Mouse (Mus musculus): ENCODE data around the gene Igfbp5.

Igfbp5 gene

DNA sequence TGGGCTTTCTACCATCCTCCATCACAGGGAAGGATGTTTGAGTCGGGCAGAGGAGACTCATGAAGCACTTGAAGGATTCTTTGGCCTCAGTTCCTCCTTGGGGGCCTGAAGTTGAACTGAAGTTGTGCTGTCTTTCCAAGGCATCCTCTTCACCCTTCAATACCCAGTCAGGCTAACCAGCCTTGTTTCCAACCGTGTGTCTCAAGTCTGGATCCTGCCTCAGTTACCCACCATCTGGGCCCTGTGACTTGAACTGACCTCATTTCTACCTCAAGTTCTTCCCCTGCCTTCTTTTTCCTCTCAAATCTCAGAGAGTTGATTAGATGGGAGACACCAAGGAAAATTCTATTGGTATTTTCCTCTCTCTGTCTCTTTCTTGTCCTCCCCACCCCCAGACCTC lies 14.2 kb downstream of the Igfbp5 start:
- Histone ChIP-seq H3K36me3 (ENCODE audit: control insufficient read depth, insufficient read depth, low read length, poor library complexity, severe bottlenecking) (no peaks in the 10 kb centered on the region), H3K27me3 (ENCODE audit: control insufficient read depth, insufficient read depth, low read length, poor library complexity, severe bottlenecking) (no peaks in the 10 kb centered on the region)
- DNase-seq (ENCODE audit: low read depth, low spot score) = no peak

DNA sequence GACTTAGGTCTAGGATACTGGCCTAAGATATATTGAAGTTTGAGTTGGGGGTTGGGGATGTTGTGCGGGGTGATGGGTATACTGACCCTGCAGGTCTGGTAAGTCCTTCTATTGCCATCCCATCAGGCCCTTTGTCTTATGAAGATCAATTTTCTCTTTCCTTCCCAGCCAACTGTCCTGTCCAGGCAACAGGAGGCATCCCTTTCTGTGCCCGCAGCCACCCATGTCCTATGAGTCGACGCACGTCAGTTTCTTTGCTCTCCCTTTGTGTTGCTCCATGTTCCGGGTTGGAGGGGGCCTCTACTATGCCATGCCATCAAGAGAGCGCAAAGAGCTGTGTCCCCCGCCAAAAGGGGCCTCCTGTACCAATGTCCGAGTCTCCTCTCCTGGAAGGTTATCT lies 14.7 kb downstream of the Igfbp5 start:
- no peak for DNase-seq (ENCODE audit: low read depth, low spot score)
- Histone ChIP-seq H3K36me3 (ENCODE audit: control insufficient read depth, insufficient read depth, low read length, poor library complexity, severe bottlenecking) (no peaks in the 10 kb centered on the region), H3K27me3 (ENCODE audit: control insufficient read depth, insufficient read depth, low read length, poor library complexity, severe bottlenecking) (no peaks in the 10 kb centered on the region)

DNA sequence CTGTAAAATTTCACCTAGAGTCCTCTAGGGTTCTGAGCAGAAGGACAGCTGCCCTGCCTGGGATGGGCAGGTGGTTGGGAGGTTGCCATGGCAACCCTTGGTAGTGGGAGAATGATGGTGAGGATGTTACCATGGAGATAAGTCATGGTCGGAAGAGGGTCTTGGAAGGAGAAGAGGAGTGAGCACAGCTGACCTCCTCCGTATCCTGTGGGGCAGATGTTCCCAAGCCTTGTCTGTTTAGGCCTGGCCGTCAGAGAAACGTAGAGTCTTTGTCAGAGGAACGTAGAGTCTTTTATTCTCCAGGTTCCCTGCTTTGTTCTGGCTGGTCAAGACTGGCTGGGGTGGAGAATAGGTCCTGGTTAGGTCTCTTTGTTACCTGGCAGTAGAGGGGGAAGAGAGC lies 15.8 kb downstream of the Igfbp5 start:
- H3K36me3 ChIP-seq (ENCODE audit: control insufficient read depth, insufficient read depth, low read length, poor library complexity, severe bottlenecking) = no peaks in the 10 kb centered on the region
- H3K27me3 ChIP-seq (ENCODE audit: control insufficient read depth, insufficient read depth, low read length, poor library complexity, severe bottlenecking) = no peaks in the 10 kb centered on the region
- DNase-seq (ENCODE audit: low read depth, low spot score) = no peak

DNA sequence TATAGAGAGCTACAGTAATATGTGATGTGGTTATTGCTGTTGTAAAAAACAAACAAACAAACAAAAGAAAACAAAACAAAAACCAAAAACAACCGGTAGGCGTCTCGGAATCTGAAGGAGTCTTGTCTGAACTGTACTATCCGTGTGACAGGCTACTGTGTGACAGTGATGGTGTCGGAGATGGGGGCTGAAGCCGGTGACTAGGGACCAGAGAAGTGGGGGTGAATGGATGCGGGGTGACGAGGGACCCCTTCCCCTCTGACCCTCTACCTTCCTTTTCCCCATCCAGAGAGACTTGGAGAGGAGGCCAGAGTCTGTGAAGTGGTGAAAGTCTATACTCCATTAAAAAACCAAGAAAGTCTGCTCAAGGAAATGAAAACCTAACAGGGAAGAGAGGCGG lies 16.4 kb downstream of the Igfbp5 start:
- no peaks in the 10 kb centered on the region for H3K27me3 ChIP-seq (ENCODE audit: control insufficient read depth, insufficient read depth, low read length, poor library complexity, severe bottlenecking)
- H3K36me3 ChIP-seq (ENCODE audit: control insufficient read depth, insufficient read depth, low read length, poor library complexity, severe bottlenecking) = no peaks in the 10 kb centered on the region
- DNase-seq (ENCODE audit: low read depth, low spot score) = no peak

DNA sequence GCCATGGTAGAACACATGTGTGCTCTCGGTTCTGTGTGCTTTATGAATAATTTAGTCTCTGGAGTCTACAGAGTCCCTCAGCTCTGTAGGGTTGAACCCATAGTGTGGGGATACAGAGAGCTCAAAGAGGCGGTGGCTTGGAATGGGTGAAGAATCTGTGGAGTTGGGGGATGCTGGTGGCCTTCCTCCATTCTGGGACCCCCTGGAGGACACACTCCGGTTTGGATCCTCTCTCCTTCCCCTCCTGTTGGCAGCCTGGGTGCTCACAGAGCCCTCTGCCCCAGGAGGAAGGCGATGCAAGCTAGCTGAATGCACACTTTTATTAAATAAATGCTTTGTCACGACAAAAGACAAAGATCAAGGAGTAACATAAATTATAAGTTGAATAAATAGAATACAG lies 17.1 kb downstream of the Igfbp5 start:
- Histone ChIP-seq H3K36me3 (ENCODE audit: control insufficient read depth, insufficient read depth, low read length, poor library complexity, severe bottlenecking) (no peaks in the 10 kb centered on the region), H3K27me3 (ENCODE audit: control insufficient read depth, insufficient read depth, low read length, poor library complexity, severe bottlenecking) (no peaks in the 10 kb centered on the region)
- no peak for DNase-seq (ENCODE audit: low read depth, low spot score)

DNA sequence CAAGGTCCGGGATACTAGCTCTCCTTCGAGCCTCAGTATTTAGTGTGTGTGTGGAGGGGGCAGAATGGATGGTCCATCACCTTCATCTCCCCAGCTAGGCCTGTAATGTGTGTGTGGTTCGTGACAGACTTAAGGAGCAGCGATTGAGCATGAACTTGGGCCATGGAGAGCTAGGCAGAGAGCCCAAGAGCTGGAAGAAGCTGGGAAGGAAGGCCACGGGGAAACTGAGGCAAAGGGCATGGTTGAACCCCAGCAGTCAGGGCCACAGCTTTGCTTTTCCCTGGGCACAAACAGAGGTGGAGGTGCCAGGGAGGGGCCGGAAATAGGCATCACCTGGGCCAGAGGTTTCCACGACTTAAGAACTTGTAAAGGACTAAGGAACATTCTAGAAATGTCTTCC lies 17.5 kb downstream of the Igfbp5 start:
- DNase-seq (ENCODE audit: low read depth, low spot score) = no peak
- H3K27me3 ChIP-seq (ENCODE audit: control insufficient read depth, insufficient read depth, low read length, poor library complexity, severe bottlenecking) = no peaks in the 10 kb centered on the region
- no peaks in the 10 kb centered on the region for H3K36me3 ChIP-seq (ENCODE audit: control insufficient read depth, insufficient read depth, low read length, poor library complexity, severe bottlenecking)

DNA sequence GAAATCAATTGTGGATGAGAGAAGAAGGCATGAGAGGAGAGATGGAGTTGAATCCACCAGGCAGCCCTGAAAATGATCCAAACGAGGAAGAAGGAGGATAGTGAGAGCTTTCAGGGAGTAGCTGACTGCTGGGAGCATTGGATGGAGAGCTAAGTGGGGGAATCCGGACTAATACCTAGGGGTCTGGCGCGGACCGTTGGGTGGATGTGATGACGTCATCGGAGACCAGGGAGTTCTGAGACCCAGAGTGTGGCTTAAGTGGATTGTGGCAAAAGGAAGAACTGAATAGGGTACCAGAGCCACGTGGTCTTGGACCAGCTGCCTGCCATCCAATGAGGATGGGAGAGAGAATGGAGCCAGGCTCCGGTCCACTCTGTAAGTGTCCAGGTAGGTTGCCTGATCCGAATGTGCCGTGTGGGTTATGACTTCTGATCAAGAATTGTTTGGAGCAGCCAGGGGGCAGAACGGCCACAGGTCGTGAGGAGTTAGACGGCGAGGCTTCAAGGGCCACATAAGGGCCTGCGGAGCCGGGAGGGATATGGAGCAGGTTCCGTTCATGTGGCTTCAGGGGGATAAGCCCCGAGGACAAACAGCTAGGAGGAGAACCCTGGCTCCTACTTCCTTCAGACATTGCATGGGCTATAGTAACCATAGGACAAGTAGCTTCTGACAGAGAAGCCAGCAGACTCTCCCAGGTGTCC lies 18.3 kb downstream of the Igfbp5 start:
- no peak for DNase-seq (ENCODE audit: low read depth, low spot score)
- H3K27me3 ChIP-seq (ENCODE audit: control insufficient read depth, insufficient read depth, low read length, poor library complexity, severe bottlenecking) = no peaks in the 10 kb centered on the region

DNA sequence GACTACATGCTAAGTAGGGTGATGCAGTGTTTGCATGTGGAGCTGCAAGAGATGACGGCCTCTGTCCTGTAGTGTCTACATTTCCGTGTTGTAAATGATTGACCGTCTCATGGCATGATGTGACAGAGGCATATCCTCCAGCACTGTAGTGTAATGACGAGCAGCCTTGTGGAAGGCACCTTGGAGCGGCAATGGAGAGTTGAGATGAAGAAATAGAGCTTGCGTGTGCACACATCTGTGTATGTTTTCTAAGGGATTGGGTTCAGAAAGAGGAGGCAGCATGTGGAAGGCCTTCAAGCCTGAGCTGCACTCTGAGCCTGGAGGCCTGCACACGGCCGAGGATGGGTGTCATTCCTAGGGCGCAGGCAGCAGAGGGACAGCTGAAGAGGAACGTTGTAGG lies 19.0 kb downstream of the Igfbp5 start:
- DNase-seq (ENCODE audit: low read depth, low spot score) = no peak
- H3K36me3 ChIP-seq (ENCODE audit: control insufficient read depth, insufficient read depth, low read length, poor library complexity, severe bottlenecking) = no peaks in the 10 kb centered on the region
- no peaks in the 10 kb centered on the region for H3K27me3 ChIP-seq (ENCODE audit: control insufficient read depth, insufficient read depth, low read length, poor library complexity, severe bottlenecking)

More for the DNA sequence above, 18.3 kb downstream of the Igfbp5 start:
- no peaks in the 10 kb centered on the region for H3K36me3 ChIP-seq (ENCODE audit: control insufficient read depth, insufficient read depth, low read length, poor library complexity, severe bottlenecking)

DNA sequence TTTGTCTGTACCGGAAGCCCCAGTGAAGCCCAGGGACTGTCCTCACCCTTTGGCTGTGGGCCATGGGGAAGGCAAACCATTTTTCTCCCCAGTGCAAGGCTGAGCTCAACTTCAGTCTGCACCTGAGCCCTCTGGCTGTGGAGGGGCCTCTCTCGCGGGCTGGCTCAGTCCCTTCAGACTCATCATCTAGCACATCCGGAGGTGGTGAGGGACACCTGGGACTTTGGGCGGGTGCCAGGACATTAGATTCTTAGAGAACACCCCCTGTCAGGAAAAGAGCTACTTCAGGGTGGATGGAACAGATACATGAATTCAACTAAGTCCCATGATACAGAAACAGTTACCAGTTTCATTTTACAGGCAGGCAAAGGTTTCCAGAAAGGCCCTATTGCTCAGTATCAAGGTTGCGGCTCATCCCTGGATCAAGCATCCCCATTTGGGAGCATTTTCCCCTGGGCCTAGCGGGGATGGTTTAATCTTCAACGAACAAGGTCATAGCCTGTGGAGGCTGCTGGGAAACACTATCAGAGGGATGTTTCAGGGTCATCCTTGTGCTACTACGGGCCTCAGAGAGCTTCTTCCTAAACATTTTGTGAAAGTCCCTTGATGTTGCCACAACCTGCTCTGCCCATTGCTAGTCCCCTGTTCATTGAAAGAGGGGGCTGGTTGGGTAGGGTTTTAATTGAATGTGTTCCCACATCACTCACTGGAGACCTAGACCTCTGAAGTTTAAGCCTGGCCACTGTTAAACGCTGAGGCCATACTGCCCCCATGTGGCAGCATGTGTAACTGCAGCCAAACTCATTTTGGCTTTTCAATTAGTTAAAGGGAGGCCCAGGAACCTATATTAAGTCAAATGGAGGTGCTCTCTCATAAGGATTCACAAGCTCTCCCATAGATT lies 20.1 kb downstream of the Igfbp5 start:
- DNase-seq (ENCODE audit: low read depth, low spot score) = peak; percentile 49
- no peaks in the 10 kb centered on the region for H3K36me3 ChIP-seq (ENCODE audit: control insufficient read depth, insufficient read depth, low read length, poor library complexity, severe bottlenecking)

DNA sequence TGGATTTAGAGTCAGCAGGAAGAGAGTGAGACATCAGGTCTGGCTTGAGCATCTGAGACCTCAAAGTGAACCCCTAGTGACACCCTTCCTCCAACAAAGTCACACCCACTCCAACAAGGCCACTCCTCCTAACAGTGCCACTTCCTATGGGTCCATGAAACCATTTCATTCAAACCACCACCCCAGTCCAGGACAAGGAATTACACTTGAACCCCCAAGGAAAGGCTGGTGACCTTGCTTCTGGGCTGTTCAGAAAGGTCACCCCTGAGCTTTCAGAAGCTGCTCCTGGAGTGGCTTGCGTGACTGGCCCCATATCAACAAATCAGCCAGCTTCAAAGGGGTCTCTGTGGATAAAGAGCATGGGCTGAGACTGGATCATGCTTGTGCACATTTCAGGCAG lies 20.9 kb downstream of the Igfbp5 start:
- DNase-seq (ENCODE audit: low read depth, low spot score) = no peak
- H3K36me3 ChIP-seq (ENCODE audit: control insufficient read depth, insufficient read depth, low read length, poor library complexity, severe bottlenecking) = no peaks in the 10 kb centered on the region
- no peaks in the 10 kb centered on the region for H3K27me3 ChIP-seq (ENCODE audit: control insufficient read depth, insufficient read depth, low read length, poor library complexity, severe bottlenecking)

More for the DNA sequence above, 20.1 kb downstream of the Igfbp5 start:
- no peaks in the 10 kb centered on the region for H3K27me3 ChIP-seq (ENCODE audit: control insufficient read depth, insufficient read depth, low read length, poor library complexity, severe bottlenecking)

DNA sequence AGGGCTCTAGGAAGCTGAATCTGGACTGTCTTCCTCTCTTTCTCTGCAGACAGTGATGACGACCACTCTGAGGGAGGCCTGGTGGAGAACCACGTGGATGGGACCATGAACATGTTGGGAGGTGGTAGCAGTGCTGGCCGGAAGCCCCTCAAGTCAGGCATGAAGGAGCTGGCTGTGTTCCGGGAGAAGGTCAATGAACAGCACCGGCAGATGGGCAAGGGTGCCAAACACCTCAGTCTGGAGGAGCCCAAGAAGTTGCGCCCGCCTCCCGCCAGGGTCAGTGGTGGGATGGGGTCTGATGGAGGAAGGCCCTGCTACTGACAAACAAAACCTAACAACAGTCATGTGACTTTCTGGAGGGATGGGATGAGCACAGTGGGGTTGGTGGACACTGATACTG lies 25.6 kb downstream of the Igfbp5 start:
- no peaks in the 10 kb centered on the region for H3K27me3 ChIP-seq (ENCODE audit: control insufficient read depth, insufficient read depth, low read length, poor library complexity, severe bottlenecking)
- no peaks in the 10 kb centered on the region for H3K36me3 ChIP-seq (ENCODE audit: control insufficient read depth, insufficient read depth, low read length, poor library complexity, severe bottlenecking)
- DNase-seq (ENCODE audit: low read depth, low spot score) = no peak

DNA sequence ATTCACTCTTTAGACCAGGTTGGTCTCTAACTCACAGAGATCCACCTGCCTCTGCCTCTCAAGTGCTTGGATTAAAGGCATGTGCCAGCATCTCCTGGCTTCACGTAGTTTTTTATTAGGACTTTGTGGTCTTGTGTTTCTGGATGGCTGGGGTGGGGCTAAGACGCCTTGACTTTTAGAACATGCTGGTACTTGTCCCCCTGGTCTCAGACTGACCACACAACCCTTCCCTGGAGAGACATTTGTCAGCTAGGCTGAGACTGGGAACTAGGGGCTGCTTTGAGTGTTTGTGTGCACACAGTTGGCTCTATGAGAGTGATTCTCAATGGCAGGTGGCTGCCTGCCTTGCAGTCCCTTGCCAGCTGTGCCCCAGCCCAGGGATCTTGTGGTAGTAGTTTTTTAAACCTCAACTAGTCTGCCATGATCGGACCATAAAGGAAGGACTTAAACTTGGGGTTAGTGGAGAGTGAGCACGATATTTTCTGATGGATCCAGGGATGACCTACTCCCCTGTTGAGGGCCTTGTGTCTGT lies 26.8 kb downstream of the Igfbp5 start:
- no peaks in the 10 kb centered on the region for H3K36me3 ChIP-seq (ENCODE audit: control insufficient read depth, insufficient read depth, low read length, poor library complexity, severe bottlenecking)
- H3K27me3 ChIP-seq (ENCODE audit: control insufficient read depth, insufficient read depth, low read length, poor library complexity, severe bottlenecking) = no peaks in the 10 kb centered on the region
- no peak for DNase-seq (ENCODE audit: low read depth, low spot score)

DNA sequence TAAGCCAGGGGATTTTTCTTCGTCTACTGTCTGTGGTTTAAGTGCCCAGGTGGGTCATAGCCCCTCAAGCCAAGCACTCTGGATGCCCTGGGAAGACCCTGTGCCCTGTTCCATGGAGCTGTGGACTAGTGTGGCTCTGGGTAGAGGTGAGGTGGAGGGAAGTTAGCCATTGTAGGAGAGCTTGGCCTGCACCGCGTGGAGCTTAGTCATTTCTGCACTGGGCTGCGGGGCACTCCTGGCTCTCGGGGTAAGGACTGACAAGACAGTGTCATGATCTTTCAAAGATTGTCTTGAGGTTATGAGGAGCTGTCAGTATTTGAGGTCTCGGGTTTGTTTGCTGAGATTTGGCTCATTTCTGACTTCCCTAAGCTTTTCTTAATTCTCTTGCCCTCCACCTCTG lies 30.0 kb downstream of the Igfbp5 start:
- Histone ChIP-seq H3K36me3 (ENCODE audit: control insufficient read depth, insufficient read depth, low read length, poor library complexity, severe bottlenecking) (no peaks in the 10 kb centered on the region), H3K27me3 (ENCODE audit: control insufficient read depth, insufficient read depth, low read length, poor library complexity, severe bottlenecking) (no peaks in the 10 kb centered on the region)
- DNase-seq (ENCODE audit: low read depth, low spot score) = no peak

DNA sequence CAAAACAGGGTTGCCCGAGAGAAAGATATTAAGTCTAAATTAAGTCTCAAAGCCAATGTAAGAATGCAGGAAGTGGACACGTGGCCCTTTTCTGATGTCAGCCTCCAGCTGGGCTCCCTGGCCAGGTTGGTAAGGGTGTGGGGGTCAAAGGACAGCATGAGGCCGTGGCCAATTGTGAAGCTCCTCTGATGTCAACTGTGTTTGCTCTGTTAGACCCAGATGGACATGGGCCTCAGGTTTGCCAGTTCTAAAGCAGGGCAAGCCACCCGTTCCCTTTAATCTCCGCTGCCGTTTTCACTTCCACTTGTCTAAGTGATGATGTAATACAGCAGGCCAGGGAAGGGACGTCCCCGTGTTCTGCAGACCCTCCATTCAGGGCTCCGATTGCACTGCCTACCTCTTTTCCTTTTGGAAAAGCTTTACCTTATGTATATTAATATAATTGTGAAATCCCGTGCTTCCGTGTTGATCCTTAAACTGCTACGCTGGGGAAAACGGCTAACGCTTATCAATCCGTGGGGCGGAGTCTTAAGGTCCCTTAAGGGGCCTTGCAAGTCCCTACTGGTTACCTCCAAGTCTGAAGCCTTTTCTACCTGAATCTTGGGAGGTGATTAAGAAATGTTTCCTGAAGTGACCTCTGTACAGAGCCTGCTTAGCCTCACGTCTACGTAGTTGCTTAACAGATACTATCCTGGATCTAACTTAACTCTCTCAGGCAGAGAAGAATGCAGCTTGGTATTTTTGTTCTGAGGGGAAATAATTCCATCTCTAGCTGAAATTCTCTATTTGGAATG lies 31.8 kb downstream of the Igfbp5 start:
- Histone ChIP-seq H3K36me3 (ENCODE audit: control insufficient read depth, insufficient read depth, low read length, poor library complexity, severe bottlenecking) (no peaks in the 10 kb centered on the region), H3K27me3 (ENCODE audit: control insufficient read depth, insufficient read depth, low read length, poor library complexity, severe bottlenecking) (no peaks in the 10 kb centered on the region)
- no peak for DNase-seq (ENCODE audit: low read depth, low spot score)

DNA sequence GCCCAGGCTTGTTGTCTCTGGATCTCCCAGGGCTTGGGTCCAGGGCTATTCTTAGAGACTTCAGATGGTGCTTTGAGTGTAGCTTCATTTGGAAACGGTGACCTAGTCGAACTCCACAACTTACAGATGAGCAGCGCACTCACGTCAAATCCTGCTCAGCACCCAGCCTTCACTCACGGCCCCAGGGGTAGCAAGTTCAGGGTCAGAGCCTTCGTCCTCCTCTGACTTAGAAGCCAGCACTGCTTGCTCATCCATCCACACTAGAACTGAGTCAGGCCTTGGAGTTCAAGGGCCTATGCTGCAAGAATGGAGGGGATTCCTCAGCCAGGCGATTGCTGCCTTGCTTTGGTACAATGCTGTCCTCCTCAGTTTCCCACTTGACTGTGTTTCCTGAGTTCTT lies 34.9 kb downstream of the Igfbp5 start:
- DNase-seq (ENCODE audit: low read depth, low spot score) = no peak

More for the DNA sequence above, 34.9 kb downstream of the Igfbp5 start:
- Histone ChIP-seq H3K36me3 (ENCODE audit: control insufficient read depth, insufficient read depth, low read length, poor library complexity, severe bottlenecking) (no peaks in the 10 kb centered on the region), H3K27me3 (ENCODE audit: control insufficient read depth, insufficient read depth, low read length, poor library complexity, severe bottlenecking) (no peaks in the 10 kb centered on the region)
